Mouse (Mus musculus) liver, adult 2 months (tissue): Measurements from ENCODE around the gene Shtn1.

Experiments
- CTCF ChIP-seq: fragments of 200-500 bp; IDR thresholded peaks from 2 replicates; pipeline ENCODE4 v1.5.1; 2011; ENCODE audit warnings: low read depth, low read length, control low read depth
- POLR2A ChIP-seq: fragments of 200-500 bp; IDR thresholded peaks from 2 replicates; pipeline ENCODE4 v1.6.1; 2011; ENCODE audit warnings: low read length, control low read depth; ENCODE audit not compliant: insufficient read depth; ENCODE audit errors: extremely low read depth

- TF ChIP-seq CTCF: no peak
- no peak for TF ChIP-seq POLR2A
These were observed 16.4 kb upstream of the Shtn1 start for GRCm38 (mm10) chr19:59092295-59092694.
